Mouse (Mus musculus): ENCODE data around the gene Cdkn1a.

DNA sequence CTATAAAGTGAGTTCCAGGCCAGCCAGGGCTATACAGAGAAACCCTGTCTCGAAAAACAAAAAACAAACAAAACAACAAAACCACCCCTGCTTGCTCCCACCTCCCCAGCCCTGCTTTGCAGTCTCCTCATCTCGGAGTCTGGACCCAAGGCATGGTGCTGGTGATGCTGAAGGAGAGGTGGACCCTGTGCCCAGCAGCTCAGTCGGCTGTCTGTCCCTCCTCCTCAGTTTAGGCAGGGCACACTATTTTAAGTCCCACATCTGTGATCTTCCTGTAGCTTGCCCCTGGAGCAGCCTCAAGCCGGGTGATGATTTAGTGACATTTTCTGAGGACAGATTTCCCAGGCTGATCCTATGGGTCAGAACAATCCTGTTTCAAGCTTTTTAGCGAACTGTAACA, 35.2 kb upstream of the Cdkn1a start:
- TF ChIP-seq CTCF (IDR thresholded peaks at IDR 0.05; ENCODE audit: low read depth, low read length): no peak
- TF ChIP-seq POLR2A (IDR thresholded peaks at IDR 0.05; ENCODE audit: borderline replicate concordance, low read depth, low read length): no peak
